Mouse (Mus musculus) embryo, embryonic 10.5 days (tissue): ENCODE data around the gene Utp20.
"Not testable (repeated sequence)": the region's sequence is repeated elsewhere in the genome, so short reads cannot be mapped to it uniquely, and the experiment has no call there.

ENCODE experiments used
- DNase-seq: peaks from one replicate; pipeline ENCODE4 v3.0.0-alpha.2; 2015; ENCODE audit warnings: low spot score

The Utp20 gene

DNA sequence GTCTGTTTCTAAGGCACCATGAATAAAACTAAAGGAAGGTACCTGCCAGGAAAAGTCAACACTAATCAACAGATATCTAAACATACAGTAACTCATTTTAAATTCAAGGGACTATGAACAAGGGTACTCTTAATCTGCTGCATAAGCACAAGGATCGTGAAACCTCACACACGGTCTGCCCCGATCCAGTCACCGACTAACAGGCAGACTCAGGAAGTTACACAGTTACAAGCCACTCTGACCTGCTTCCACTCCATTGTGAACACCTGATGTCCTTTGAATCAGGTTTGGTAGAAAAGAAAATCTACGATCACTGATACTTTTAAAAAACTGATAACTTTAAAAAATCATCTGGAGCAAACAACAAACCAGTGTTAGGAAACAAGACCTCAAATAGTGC, 42.7 kb downstream of the Utp20 start:
- DNase-seq = no peak

DNA sequence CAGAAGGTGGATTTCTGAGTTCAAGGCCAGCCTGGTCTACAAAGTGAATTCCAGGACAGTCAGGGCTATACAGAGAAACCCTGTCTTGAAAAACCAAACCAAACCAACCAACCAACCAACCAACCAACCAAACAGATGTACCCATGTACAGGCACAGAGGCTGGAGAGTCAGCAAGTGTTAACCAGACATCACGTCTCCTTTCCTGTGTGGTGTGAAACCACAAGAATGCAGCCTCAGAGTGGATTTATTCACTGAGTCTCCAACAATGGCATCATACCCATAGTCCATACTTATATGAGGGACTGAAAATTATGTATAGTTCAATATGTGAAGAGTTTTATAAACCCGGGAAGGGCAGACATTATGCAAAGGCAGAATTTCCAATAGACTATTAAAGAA, 43.5 kb downstream of the Utp20 start:
- not testable (repeated sequence) for DNase-seq

DNA sequence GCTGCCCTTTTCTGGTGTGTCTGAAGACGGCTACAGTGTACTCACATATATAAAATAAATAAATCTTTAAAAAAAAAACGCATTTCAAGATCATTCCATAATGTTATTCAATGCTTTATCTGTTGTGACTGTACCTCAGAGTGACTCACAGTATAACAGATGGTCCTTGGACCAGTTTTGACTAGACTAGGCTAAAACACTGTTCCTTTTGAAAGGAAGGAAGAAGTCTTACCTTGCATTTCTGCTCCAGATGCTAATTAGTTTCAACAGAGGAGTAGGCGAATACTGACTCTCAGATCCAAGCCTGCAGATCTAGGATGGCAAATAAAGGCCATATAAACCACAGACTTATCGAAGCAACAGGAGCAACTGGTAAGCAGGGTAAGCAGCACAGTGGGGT, 45.9 kb downstream of the Utp20 start:
- DNase-seq = no peak

DNA sequence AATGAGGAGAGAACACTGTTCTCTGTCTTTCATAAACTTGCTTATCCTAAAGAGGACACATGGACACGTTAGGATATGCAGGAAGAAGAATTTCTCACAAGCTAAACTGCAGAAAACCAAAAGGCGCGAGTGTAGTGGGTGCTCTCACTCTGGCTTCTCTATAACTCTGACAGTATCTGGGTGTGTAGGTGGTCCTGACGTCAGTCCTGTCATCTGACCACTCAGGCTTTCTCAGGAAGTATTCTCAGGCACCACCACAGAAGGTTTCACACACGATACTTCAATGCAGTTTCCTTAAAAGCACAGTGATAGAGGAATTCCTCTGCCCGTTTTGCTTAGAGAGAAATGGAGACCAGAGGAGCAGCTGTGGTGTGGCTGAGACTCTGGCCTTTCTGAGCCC, 50.4 kb downstream of the Utp20 start:
- DNase-seq = no peak

DNA sequence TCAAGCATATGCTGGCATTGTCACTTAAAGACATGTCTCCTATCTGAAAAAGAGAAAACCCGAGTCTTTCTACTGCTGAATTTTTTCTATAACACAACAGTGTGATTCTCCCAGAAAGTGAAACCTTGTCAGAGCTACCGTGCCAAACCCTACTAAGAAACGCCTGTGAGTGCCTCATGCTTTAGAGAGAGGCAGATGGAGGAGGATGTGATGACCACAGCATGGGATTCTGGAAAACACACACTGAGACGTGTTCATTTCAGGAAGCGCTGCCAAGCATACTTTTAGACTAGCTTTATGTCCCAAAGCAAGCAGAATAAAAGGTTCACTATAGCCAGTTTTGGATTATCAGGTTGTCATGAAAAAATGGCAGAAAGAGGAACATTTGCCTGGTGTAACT, 53.6 kb downstream of the Utp20 start:
- DNase-seq = not testable (repeated sequence)

DNA sequence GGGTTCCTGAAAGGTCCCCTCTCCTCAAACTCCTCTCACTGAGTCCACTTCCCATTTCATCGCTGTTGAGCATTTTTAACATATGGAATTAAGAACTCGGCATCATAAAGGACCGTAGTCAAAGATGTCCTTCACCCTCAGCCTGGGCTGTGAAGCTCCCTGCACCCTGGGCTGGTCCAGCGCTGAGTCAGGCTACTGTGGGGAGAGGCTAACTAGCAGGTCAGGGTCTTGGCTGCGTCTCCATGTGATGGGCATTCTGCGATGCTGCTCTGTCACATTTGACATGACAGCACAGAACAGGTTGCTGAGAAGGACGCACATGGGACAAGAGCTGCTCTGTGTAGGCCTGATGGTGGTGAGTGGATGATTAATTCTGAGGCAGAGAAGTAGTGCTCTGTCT, 56.9 kb downstream of the Utp20 start:
- DNase-seq = no peak

DNA sequence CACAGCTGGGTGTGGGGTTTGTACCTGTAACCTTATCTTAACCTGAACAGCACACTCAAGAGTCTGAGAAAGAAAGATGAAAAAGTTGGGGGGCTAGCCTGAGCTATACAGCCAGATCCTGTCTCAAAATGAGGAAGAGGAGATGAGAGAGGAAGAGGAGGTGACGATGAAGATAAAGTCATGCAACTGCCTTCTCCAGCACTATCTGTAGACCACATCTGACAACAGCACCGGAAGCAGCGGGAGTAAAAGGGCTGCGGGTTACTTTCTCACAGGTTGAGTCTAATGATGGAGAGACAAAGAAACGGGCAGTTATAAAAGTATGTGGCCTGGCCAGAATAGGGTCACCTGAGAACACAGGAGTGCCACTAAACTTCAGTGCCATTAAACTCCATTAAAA, 57.6 kb downstream of the Utp20 start:
- no peak for DNase-seq

DNA sequence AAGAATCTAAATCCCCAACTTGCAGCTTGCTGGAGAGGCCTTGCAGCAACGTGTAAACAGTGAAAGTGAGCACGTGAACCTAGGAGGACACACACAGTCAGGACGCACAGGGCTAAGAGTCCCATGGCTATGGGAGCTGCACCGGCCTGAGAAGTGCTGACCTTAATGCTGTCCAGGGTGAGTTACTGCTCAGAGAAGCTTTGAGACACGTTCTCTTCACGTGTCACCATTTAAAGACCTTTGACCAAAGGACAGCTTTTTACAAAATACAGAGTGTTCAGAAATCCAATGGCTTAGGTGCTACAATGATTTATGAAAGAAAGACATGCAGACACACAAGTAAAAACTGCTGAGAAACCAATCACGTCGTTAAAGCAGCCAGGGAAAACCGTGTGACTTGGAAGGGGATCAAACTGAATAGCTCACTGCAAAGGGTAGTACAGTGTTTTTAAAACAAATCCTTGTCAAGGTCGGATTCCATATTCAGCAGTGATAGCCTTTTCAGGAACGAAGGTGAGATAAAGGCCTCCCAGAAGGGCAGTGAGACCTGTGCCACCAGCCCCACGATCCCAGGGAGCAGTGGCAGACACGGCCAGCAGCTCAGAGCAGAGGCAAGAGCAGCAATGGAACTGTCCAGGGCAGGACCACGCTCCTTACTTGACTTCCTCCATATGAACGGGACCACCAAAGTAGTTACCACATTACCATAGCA, 61.0 kb downstream of the Utp20 start:
- no peak for DNase-seq

DNA sequence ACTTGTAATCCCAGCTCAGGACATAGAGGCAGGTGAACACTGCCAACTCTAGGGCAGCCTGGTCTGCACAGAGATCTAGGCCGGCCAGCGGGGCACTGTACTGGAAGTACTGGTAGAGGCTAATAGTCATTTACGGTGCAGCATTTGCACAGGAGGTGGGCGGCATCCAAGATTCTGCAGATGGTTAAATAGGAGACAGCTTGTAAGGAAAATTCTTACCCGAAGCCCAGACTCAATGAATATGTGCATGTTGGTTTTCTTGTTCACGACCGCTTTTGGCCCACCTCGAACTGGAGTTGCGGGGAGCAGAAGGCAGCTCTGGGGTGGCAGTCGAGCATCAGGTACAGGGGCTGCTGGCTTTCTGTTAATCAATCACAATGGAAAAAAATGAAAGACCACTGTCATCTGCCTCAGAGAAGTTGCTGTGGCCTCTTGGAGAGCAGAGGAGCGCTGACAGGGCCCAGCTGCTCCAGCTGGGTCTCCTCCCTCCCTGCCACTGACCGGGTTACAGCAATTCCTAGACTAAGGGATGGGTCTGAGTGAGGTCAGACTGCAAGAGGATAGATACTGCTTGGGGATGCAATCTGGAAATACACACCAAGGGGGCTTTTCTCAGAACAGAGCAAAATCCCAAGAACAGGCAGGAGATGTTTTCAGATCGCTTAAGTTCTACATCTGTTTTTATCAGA, 64.9 kb downstream of the Utp20 start:
- DNase-seq = no peak

DNA sequence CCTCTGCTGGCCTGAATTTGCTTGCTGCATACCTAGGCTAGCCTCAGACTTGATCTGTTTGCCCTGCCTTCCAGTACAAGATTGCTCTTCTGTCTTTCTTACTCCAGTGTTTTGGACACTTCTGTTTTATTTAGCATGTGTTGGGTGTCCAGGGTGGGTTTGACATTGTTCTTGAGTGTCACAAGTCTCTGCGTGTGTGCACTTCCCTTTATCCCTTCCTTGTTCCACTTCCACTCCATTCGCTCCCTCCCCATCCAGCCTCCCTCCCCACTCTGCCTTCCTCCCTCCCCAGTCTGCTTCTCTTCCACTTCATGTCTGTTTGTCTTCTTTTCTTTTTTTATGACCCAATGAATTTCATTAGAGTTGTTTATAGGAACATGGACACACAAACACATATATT, 85.2 kb downstream of the Utp20 start:
- DNase-seq = no peak

DNA sequence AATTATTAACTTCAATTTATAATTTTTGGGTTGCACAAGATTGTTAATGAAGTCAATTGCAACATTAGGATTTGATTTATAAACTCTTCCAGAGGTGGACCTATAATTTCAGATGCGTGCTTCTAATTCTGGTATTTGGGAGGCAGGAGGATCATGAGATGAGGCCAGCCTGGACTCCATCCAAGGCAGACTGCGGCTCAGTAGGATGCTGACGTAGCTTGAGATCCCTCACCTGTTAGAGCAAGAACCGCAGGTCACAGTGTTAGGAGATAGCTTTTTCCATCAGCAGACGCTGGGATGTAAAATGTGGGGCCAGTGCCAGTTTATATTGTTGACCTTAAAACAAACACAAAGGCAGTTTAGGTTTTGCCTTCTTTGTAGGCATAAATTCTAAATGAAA, 85.8 kb downstream of the Utp20 start:
- DNase-seq = no peak

DNA sequence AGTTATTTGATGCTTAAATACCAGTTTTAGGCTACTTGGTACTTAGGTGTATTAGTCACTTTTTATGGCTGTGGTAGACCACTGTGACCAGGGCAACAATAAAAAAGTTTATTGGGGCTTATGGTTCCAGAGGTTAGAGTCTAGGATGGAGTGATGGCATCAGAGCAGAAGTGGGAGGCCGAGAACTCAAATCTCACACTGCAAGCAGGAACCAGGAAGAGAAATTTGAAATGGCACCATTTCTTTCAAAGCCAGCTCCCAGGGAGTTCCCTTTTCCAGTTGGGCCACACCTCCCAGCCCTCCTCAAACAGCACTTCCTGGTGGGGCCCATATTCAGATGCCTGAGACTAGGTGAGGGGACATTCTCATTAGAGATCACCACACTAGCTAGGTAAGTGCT, 86.8 kb downstream of the Utp20 start:
- no peak for DNase-seq

DNA sequence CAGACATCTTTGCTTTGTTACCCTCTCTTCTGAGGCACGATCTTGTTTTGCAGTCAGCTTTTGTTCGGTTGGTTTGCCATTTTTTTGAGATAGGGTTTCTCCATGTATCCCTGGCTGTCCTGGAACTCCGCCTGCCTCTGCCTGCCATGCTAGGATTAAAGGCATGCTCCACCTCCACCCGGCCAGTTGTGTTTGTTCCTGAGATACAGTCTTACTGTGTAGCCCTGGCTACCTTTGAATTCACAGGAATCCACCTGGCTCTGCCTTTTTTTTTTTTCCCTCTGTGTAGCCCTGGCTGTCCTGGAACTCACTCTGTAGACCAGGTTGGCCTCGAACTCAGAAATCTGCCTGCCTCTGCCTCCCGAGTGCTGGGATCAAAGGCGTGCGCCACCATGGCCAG, 87.5 kb downstream of the Utp20 start:
- DNase-seq = not testable (repeated sequence)

DNA sequence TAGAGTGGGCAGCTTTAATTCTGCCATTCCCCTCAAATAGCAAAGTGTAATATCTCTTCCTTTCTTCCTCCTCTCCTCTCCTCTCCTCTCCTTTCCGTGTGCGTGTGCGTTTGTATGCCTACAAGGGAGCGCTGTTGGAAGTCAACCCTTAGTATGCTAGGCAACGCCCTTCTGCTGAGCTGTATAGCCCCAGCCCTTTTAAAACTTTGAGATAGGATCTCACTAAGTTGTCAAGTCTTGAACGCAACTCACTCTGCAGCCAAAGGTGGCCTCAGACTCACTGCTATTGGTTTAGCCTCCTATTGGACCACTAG, 94.3 kb downstream of the Utp20 start:
- peak; percentile 6 for DNase-seq

DNA sequence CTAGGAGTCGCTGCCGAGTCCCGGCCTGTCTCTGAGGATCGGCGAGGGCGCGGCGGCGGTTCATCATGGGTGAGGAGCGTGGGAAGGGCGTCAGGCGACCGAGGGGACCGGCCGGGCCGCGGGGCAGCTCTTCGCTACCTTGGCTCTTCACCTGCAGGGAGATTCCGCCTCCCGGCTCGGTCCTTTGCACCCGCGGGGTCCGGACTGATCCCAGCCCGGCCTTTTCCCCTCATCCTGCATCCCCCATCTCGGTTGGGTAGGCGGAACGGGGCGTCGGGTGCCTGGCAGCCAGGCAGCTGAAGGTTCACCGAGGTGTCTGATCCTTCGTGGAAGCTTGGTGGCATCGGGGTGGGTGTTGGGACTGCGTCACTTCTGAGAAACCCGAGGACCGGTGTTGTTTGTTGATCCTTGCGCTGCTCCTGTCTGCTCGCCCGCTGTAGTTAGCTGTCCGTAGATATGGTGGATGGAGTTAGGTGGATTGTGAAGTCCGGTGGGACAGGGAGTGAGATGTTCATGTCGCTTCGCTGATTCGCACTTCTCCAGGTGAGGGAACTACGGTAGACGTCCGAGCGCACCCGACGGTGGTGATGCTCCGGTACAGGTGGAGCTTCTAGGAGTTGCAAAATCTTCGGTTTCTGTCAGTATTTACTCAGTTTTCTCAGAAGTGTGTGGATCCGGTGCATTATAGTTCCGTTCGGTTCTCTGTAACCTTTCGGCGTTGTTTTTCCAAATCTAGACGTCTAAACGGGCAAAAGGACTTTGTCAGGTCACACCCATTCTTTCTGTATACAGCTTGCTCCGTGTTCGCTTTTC, 94.9 kb downstream of the Utp20 start:
- peak; percentile 19 for DNase-seq

DNA sequence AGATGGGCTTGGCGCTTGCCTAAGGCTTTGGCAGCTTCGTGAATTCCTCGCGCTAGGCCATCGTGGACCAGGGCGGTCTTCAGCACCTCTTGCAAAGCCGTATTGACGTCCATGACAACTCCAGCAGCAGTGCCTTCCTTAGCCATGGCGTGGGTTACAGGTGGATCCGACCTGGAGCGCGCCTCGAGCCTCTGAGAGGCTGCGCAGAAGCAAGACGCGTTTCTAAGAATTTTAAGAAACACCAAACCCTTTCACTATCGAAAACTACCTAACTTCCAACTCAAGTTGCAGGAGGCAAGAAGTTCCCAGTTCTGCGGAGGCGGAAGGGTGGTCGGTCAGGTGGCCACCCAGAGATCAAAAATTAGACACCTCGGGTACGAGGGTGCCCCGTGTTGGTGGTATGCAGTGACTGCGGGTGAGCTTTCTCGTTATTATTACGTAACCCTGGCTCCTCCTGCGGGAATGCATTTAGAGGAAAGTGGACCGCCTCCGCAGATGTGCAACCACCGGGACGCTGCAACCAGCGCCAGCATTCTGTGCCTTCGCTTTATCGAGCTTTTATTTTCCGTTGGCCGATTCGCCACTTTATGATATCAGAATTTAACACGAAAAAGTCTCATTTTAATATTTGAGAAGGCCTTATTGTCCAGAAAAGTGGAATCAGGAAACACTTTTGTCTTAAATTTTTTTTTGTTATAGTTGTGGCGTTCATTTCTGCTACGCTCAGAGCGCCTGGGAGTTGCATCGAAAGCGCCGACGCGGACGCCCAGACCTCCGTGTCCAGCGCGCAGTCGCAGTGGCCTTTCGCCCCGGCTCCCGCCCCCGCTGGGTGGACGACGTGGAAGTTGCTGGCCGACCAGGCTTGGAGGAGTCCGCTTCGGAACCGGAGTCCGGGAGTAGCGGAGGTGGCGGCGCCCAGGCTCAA, 95.8 kb downstream of the Utp20 start, which contains the start of gene Arl1:
Arl1 (plus strand) TSS at position 288 of the 925 bp plus-strand sequence.
- peak; percentile 92 for DNase-seq

DNA sequence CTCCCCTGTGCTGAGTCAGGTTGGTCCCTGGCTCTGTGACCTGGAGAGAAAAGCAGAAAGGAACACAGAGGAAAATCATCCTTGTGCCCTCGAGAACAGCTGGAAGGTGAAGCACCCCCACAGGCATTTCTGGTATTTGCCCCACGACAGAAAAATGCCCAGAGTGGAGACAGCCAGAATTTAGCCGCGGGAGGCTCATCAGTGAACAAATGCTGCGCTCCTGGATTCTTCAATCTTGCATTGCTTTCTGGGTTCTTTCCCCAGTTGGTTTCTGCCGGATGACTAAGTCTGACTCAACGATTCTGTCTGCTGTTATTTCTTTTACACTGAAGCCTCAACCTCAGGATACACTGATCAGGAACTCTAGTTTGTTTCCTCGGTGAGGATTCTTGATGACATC, 98.4 kb downstream of the Utp20 start:
- DNase-seq = no peak

DNA sequence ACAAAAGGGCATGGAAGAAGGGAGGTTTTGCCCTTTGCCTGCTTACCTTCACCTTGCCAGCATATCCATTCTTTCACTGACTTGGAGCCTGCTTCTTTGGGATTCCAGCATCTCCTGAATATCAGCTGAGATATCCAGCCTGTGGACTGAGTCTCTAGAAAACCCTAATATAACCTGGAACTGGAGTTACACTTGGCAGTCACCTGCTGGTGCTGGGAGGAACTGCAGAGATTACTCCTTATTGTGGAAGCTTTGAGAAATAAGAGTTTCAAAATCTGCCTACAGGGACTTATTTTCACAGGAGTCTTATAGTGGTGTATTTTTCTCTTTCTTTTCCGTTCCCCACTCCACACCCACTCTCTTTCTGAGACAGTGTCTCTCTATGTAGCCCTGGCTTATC, 99.5 kb downstream of the Utp20 start:
- DNase-seq = peak; percentile 62

DNA sequence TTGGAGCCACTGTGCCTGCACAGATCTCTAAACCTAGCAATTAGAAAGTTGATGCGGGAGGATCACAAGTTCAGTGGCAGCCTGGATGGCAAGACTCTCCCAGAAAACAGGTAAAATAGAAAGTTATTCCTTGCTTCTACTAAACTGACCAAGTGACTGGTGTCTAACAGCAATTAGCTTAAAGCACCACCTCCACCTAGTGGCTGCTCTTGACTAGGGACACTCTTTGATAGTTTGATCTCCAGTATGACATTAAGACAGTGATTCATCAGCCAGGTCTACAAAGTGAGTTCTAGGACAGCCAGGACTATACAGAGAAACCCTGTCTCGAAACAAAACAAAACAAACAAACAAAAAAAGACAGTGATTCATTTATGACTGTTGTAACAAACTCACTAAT, 101.3 kb downstream of the Utp20 start:
- peak; percentile 58 for DNase-seq

DNA sequence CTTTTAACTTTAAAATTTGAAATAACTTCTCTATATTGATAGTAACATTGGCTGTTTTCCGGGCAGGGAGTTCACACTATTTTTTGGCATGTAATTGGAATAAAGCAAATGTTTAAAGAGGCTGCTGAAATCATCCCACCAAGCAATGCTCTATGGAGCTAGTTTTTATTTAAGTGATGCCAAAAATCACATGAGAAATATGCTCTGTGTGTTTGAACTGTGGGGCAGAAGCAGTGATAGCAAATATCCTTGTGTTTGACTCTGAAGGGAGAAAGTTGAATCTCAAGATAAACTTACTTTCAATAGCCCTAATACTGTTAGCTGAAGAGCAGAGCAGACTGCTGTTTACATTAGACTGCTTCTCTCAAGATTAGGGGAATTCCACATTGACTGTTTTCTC, 107.0 kb downstream of the Utp20 start:
- DNase-seq = no peak

DNA sequence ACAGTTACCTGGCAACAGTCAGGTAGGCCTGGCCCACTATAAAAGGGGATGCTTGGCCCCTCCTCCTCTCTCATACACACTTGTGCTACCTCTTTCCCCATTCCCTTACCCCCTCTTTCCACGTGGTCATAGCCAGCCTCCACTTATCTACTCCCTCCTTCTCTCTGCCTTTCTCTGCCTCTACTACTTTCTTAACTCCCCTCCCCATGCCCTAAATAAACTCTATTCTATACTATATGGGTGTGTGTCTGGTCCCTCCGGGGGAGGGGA, 108.9 kb downstream of the Utp20 start:
- DNase-seq = no peak

DNA sequence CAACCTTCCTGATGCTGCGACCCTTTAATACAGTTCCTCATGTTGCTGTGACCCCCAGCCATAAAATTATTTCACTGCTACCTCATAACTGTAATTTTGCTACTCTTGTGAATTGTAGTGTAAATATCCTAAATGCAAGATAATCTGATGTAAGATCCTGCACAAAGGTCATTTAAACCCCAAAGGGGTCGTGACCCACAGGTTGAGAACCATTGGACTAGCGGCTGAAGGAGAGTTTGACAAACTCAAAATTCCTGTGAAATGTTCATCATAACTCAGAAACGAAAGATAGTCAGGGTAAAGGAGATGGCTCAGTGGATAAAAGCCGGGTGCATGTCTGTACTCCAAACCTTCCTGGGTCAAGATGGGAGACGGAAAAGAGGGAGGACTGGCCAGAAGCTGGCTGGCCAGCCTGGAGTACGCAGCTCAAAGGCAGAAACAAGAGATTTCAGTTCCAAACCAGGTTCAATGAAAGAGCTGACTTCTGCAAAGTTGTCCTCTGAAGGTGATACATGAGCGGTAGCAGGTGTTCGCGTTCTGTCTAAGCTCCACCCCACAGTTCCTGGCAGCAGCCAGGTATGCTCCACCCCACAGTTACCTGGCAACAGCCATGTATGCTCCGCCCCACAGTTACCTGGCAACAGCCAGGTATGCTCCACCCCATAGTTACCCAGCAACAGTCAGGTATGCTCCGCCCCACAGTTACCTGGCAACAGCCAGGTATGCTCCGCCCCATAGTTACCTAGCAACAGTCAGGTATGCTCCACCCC, 109.4 kb downstream of the Utp20 start:
- no peak for DNase-seq
